Mouse (Mus musculus): ENCODE data around the gene Prex1.

Gene Prex1

GRCm38 (mm10) chr2:166601420-166601819 is 112.2 kb downstream of the Prex1 start:
- DNase-seq (ENCODE audit: low spot score), result no peak

GRCm38 (mm10) chr2:166598453-166599155 is 115.0 kb downstream of the Prex1 start:
- no peak for DNase-seq (ENCODE audit: low spot score)

- DNase-seq (ENCODE audit: low spot score), result no peak
Measured at GRCm38 (mm10) chr2:166597763-166598162, 115.9 kb downstream of the Prex1 start.

GRCm38 (mm10) chr2:166592034-166592912 is 121.4 kb downstream of the Prex1 start:
- DNase-seq (ENCODE audit: low spot score), result peak; percentile 39

GRCm38 (mm10) chr2:166584491-166584890 is 129.1 kb downstream of the Prex1 start:
- DNase-seq (ENCODE audit: low spot score), result no peak

- DNase-seq (ENCODE audit: low spot score), result no peak
Measured at GRCm38 (mm10) chr2:166583292-166583691, 130.3 kb downstream of the Prex1 start.

GRCm38 (mm10) chr2:166581881-166582583 is 131.6 kb downstream of the Prex1 start:
- DNase-seq (ENCODE audit: low spot score), result peak; percentile 65

GRCm38 (mm10) chr2:166579793-166580192 is 133.8 kb downstream of the Prex1 start:
- DNase-seq (ENCODE audit: low spot score), result no peak

- DNase-seq (ENCODE audit: low spot score), result no peak
Measured at GRCm38 (mm10) chr2:166579361-166579760, 134.3 kb downstream of the Prex1 start.

- DNase-seq (ENCODE audit: low spot score), result no peak
Measured at GRCm38 (mm10) chr2:166575419-166575818, 138.2 kb downstream of the Prex1 start.

GRCm38 (mm10) chr2:166574934-166575333 is 138.7 kb downstream of the Prex1 start:
- no peak for DNase-seq (ENCODE audit: low spot score)

GRCm38 (mm10) chr2:166573621-166574020 is 140.0 kb downstream of the Prex1 start:
- no peak for DNase-seq (ENCODE audit: low spot score)

GRCm38 (mm10) chr2:166572297-166572696 is 141.3 kb downstream of the Prex1 start:
- no peak for DNase-seq (ENCODE audit: low spot score)

GRCm38 (mm10) chr2:166569182-166569581 is 144.4 kb downstream of the Prex1 start:
- no peak for DNase-seq (ENCODE audit: low spot score)

GRCm38 (mm10) chr2:166565503-166565902 is 148.1 kb downstream of the Prex1 start:
- DNase-seq (ENCODE audit: low spot score), result no peak

- DNase-seq (ENCODE audit: low spot score), result no peak
Measured at GRCm38 (mm10) chr2:166564455-166564854, 149.2 kb downstream of the Prex1 start.

- peak; percentile 70 for DNase-seq (ENCODE audit: low spot score)
Measured at GRCm38 (mm10) chr2:166563890-166564289, 149.7 kb downstream of the Prex1 start.

- DNase-seq (ENCODE audit: low spot score), result no peak
Measured at GRCm38 (mm10) chr2:166563076-166563475, 150.6 kb downstream of the Prex1 start.

- DNase-seq (ENCODE audit: low spot score), result no peak
Measured at GRCm38 (mm10) chr2:166561781-166562180, 151.9 kb downstream of the Prex1 start.

- DNase-seq (ENCODE audit: low spot score), result no peak
Measured at GRCm38 (mm10) chr2:166560826-166561225, 152.8 kb downstream of the Prex1 start.

GRCm38 (mm10) chr2:166559531-166559930 is 154.1 kb downstream of the Prex1 start:
- no peak for DNase-seq (ENCODE audit: low spot score)

- DNase-seq (ENCODE audit: low spot score), result no peak
Measured at GRCm38 (mm10) chr2:166555508-166555907, 158.1 kb downstream of the Prex1 start.

- DNase-seq (ENCODE audit: low spot score), result no peak
Measured at GRCm38 (mm10) chr2:166554169-166554505, 159.5 kb downstream of the Prex1 start.

Measured in ovary, adult 18-20 months (tissue).